Mouse (Mus musculus) MEL (cell line): ENCODE results near the gene Tubgcp4.

Experiments used
- CHD2 ChIP-seq: IDR thresholded peaks from 2 replicates; pipeline ENCODE4 v1.6.1; 2011; ENCODE audit warnings: low read length, improper control_type of control experiment
- ETS1 ChIP-seq: IDR thresholded peaks from 2 replicates; pipeline ENCODE4 v1.6.1; 2012; ENCODE audit warnings: low read depth, mild to moderate bottlenecking, inconsistent platforms, low read length, improper control_type of control experiment, moderate library complexity
- KAT2A ChIP-seq: conservative IDR thresholded peaks from 2 replicates; pipeline ENCODE4 v1.6.1; 2012; ENCODE audit warnings: low read depth, low read length, improper control_type of control experiment, inconsistent platforms
- POLR2AphosphoS2 ChIP-seq: IDR thresholded peaks from 2 replicates; pipeline ENCODE4 v1.6.1; 2011; ENCODE audit warnings: low read length, improper control_type of control experiment
- TAL1 ChIP-seq: IDR thresholded peaks from 2 replicates; pipeline ENCODE4 v1.6.1; 2012; ENCODE audit warnings: mild to moderate bottlenecking, inconsistent platforms, low read length, moderate library complexity, mixed read lengths
- ZNF384 ChIP-seq: IDR thresholded peaks from 2 replicates; pipeline ENCODE4 v1.6.1; 2012; ENCODE audit warnings: low read depth, mild to moderate bottlenecking, inconsistent platforms, low read length, improper control_type of control experiment

DNA sequence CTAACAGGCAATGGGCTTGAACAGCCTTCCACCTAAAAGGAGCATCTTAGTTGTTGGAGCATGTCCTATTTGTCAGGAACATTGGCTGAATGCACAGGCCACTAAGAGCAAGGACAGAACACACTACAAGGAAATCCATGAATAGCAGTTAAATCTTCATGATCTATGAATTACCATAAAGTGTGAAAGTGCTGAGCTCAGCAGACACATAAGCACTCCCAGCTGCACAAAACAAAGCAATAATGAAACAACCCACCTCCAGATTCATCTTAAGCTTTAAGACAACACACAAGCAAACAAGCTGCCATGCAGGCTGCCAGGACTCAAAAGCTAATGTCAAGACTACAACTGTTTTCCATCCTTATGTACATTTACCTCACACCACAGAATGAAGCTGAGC lies 48.7 kb downstream of the Tubgcp4 start:
- TF ChIP-seq POLR2AphosphoS2 = no peak
- no peak for TF ChIP-seq CHD2
- TF ChIP-seq ZNF384 = no peak
- TF ChIP-seq TAL1 = no peak
- TF ChIP-seq KAT2A = no peak
- TF ChIP-seq ETS1 = no peak
